Mouse (Mus musculus) liver, embryonic 12.5 days (tissue): ENCODE results near the gene Rpusd2. TPM values are rescaled to one million over a fixed set of nuclear protein-coding genes. Genes with fewer than 3 reads are reported as not detected.

Source experiments
- ATAC-seq: fragments of 200-750 bp; cut with Nextera tagmentation; 2 replicates; pipeline ENCODE4 v1.8.0; 2017; ENCODE audit warnings: moderate number of reproducible peaks, mild to moderate bottlenecking, moderate library complexity
- H3K27ac ChIP-seq: fragments of 300-500 bp; sonication (generic); 2 replicates; pipeline ENCODE4 v1.5.1; 2016; ENCODE audit warnings: mild to moderate bottlenecking
- H3K27me3 ChIP-seq: fragments of 300-500 bp; sonication (generic); replicated peaks from 2 replicates; pipeline ENCODE4 v1.6.1; 2016; ENCODE audit warnings: mild to moderate bottlenecking, moderate library complexity
- H3K36me3 ChIP-seq: fragments of 300-500 bp; sonication (generic); 2 replicates; pipeline ENCODE4 v1.6.1; 2016; ENCODE audit warnings: mild to moderate bottlenecking, moderate library complexity
- H3K4me1 ChIP-seq: fragments of 300-500 bp; sonication (generic); 2 replicates; pipeline ENCODE4 v1.6.1; 2016
- H3K4me2 ChIP-seq: fragments of 300-500 bp; sonication (generic); 2 replicates; pipeline ENCODE4 v1.6.1; 2016; ENCODE audit warnings: mild to moderate bottlenecking, moderate library complexity
- H3K4me3 ChIP-seq: fragments of 300-500 bp; sonication (generic); 2 replicates; pipeline ENCODE4 v1.5.1; 2016; ENCODE audit warnings: mild to moderate bottlenecking, moderate library complexity
- H3K9ac ChIP-seq: fragments of 300-500 bp; sonication (generic); 2 replicates; pipeline ENCODE4 v1.6.1; 2016; ENCODE audit warnings: mild to moderate bottlenecking, moderate library complexity
- H3K9me3 ChIP-seq: fragments of 300-500 bp; sonication (generic); replicated peaks from 2 replicates; pipeline ENCODE4 v1.6.1; 2016; ENCODE audit warnings: mild to moderate bottlenecking, moderate library complexity
- WGBS: fragments of 180-500 bp; shearing (Covaris S2); methylation state at CpG from one replicate; pipeline ENCODE4 v1.1.7; 2016; ENCODE audit not compliant: insufficient replicate concordance; 5-methylcytosine and 5-hydroxymethylcytosine counted together
- polyA plus RNA-seq: library from polyadenylated mRNA; unstranded; fragments of >200 nt; fragmentation: Nextera tagmentation; extraction: Ambion mirVana; gene quantifications from 2 replicates; pipeline ENCODE4 v1.2.1, GENCODE M21; 2016

Gene Rpusd2
- polyA plus RNA-seq, 1 experiment from 2014 or later = 6.5 TPM

- Histone ChIP-seq H3K4me2 (no peak overlapping the region), H3K36me3 (peaks cover 53% of the 10 kb centered on the region), H3K9me3 (no peaks in the 10 kb centered on the region), H3K4me3 (no peak overlapping the region), H3K27me3 (no peaks in the 10 kb centered on the region), H3K27ac (no peak overlapping the region), H3K9ac (no peak overlapping the region), H3K4me1 (peaks cover 19% of the 10 kb centered on the region)
- 41% methylated on average over 4 of the region's 4 CpGs for WGBS
- no peak for ATAC-seq
These were observed 6.3 kb downstream of the Rpusd2 start for GRCm38 (mm10) chr2:119040882-119041281.

- 74% methylated on average over 2 of the region's 2 CpGs for WGBS
- H3K9me3 ChIP-seq = no peaks in the 10 kb centered on the region
These were observed 10.6 kb downstream of the Rpusd2 start for GRCm38 (mm10) chr2:119045163-119045562.

GRCm38 (mm10) chr2:119046649-119047611 is 12.3 kb downstream of the Rpusd2 start, which contains the start of gene Knl1:
Knl1 (plus strand) TSS chr2:119047119.
- peak within 1 kb of the TSS; percentile 73 for H3K4me2 ChIP-seq
- H3K36me3 ChIP-seq = peaks cover 14% of the 10 kb centered on the region
- peak within 1 kb of the TSS; percentile 92 for H3K4me3 ChIP-seq
- WGBS = under 1% methylated on average over 77 of the region's 77 CpGs
- peak within 1 kb of the TSS; percentile 94 for H3K27ac ChIP-seq
- peak; percentile 95 for ATAC-seq
- H3K9me3 ChIP-seq = no peaks in the 10 kb centered on the region
- peaks cover 41% of the 10 kb centered on the region for H3K4me1 ChIP-seq
- H3K27me3 ChIP-seq = no peaks in the 10 kb centered on the region
- H3K9ac ChIP-seq = peak within 1 kb of the TSS; percentile 89

More at GRCm38 (mm10) chr2:119045163-119045562, 10.6 kb downstream of the Rpusd2 start:
- H3K36me3 ChIP-seq = peaks cover 18% of the 10 kb centered on the region
- H3K4me1 ChIP-seq = peaks cover 29% of the 10 kb centered on the region
- no peaks in the 10 kb centered on the region for H3K27me3 ChIP-seq
- no peak overlapping the region for H3K4me2 ChIP-seq
- no peak overlapping the region for H3K27ac ChIP-seq
- ATAC-seq = no peak
- H3K9ac ChIP-seq = no peak overlapping the region
- H3K4me3 ChIP-seq = no peak overlapping the region

- H3K9ac ChIP-seq = peak overlapping the region; percentile 89
- H3K36me3 ChIP-seq = peaks cover 14% of the 10 kb centered on the region
- H3K27me3 ChIP-seq = no peaks in the 10 kb centered on the region
- WGBS = 7% methylated on average over 4 of the region's 4 CpGs
- H3K4me1 ChIP-seq = peaks cover 44% of the 10 kb centered on the region
- H3K4me3 ChIP-seq = peak overlapping the region; percentile 92
- H3K4me2 ChIP-seq = peak overlapping the region; percentile 73
- H3K27ac ChIP-seq = peak overlapping the region; percentile 94
- no peaks in the 10 kb centered on the region for H3K9me3 ChIP-seq
- no peak for ATAC-seq
These were observed 13.3 kb downstream of the Rpusd2 start for GRCm38 (mm10) chr2:119047849-119048248.

- Histone ChIP-seq H3K4me2 (peak overlapping the region; percentile 10; the same call in 1 of the 2 replicates), H3K27me3 (no peaks in the 10 kb centered on the region), H3K36me3 (peaks cover 26% of the 10 kb centered on the region), H3K4me3 (no peak overlapping the region), H3K27ac (no peak overlapping the region), H3K4me1 (peaks cover 49% of the 10 kb centered on the region), H3K9me3 (no peaks in the 10 kb centered on the region), H3K9ac (no peak overlapping the region)
- WGBS = 66% methylated on average over 4 of the region's 4 CpGs
- no peak for ATAC-seq
These were observed 15.6 kb downstream of the Rpusd2 start for GRCm38 (mm10) chr2:119050132-119050650.

GRCm38 (mm10) chr2:119060139-119060538 is 25.5 kb downstream of the Rpusd2 start:
- 38% methylated on average over 2 of the region's 2 CpGs for WGBS
- Histone ChIP-seq H3K9ac (no peak overlapping the region), H3K4me1 (peaks cover 11% of the 10 kb centered on the region), H3K27ac (no peak overlapping the region), H3K27me3 (no peaks in the 10 kb centered on the region), H3K4me3 (no peak overlapping the region), H3K36me3 (peaks cover 64% of the 10 kb centered on the region), H3K4me2 (no peak overlapping the region), H3K9me3 (no peaks in the 10 kb centered on the region)
- ATAC-seq = peak; percentile 73

GRCm38 (mm10) chr2:119072397-119072796 is 37.8 kb downstream of the Rpusd2 start:
- Histone ChIP-seq H3K4me1 (no peaks in the 10 kb centered on the region), H3K4me2 (no peak overlapping the region), H3K4me3 (no peak overlapping the region), H3K9ac (no peak overlapping the region), H3K36me3 (peaks cover 95% of the 10 kb centered on the region), H3K27me3 (no peaks in the 10 kb centered on the region), H3K9me3 (no peaks in the 10 kb centered on the region), H3K27ac (no peak overlapping the region)
- ATAC-seq = no peak
- 86% methylated on average over 4 of the region's 4 CpGs for WGBS

GRCm38 (mm10) chr2:119086156-119086555 is 51.6 kb downstream of the Rpusd2 start:
- Histone ChIP-seq H3K9me3 (no peaks in the 10 kb centered on the region), H3K27me3 (no peaks in the 10 kb centered on the region), H3K9ac (no peak overlapping the region), H3K4me1 (no peaks in the 10 kb centered on the region), H3K4me2 (no peak overlapping the region), H3K4me3 (no peak overlapping the region), H3K27ac (no peak overlapping the region), H3K36me3 (peaks cover 87% of the 10 kb centered on the region)
- ATAC-seq = no peak
- 86% methylated on average over 2 of the region's 2 CpGs for WGBS

Other genes with a start within 250 kb of the Rpusd2 start
- gene Knstrn, start 220.8 kb upstream of the Rpusd2 start, polyA plus RNA-seq = 92.8 and 95.2 TPM in 2 replicates
- 27.9 and 30.8 TPM in 2 replicates for gene Ivd, start 172.8 kb upstream of the Rpusd2 start, polyA plus RNA-seq
- gene Bahd1, start 134.4 kb upstream of the Rpusd2 start, polyA plus RNA-seq = 5.1 and 5.6 TPM in 2 replicates
- 8.8 and 9.5 TPM in 2 replicates for gene Chst14, start 108.3 kb upstream of the Rpusd2 start, polyA plus RNA-seq
- 17.5 and 19.2 TPM in 2 replicates for gene Ccdc32, start 5.4 kb upstream of the Rpusd2 start, polyA plus RNA-seq
- 72.9 and 78.2 TPM in 2 replicates for gene Knl1, start 12.3 kb downstream of the Rpusd2 start, polyA plus RNA-seq
- 49.9 and 52.3 TPM in 2 replicates for gene Rad51, start 78.0 kb downstream of the Rpusd2 start, polyA plus RNA-seq
- gene Rmdn3, start 122.2 kb downstream of the Rpusd2 start, polyA plus RNA-seq = 62.2 and 64.1 TPM in 2 replicates
- gene Gchfr, start 133.0 kb downstream of the Rpusd2 start, polyA plus RNA-seq = 28.5 and 31.8 TPM in 2 replicates
- 0.26 and 0.35 TPM in 2 replicates for gene Gm14137, start 139.7 kb downstream of the Rpusd2 start, polyA plus RNA-seq
- 27.7 and 29.9 TPM in 2 replicates for gene Zfyve19, start 173.8 kb downstream of the Rpusd2 start, polyA plus RNA-seq
- gene Dnajc17, start 174.0 kb downstream of the Rpusd2 start, polyA plus RNA-seq = 11.6 and 13.2 TPM in 2 replicates
- not detected in 2 replicates for gene Ppp1r14d, start 195.1 kb downstream of the Rpusd2 start, polyA plus RNA-seq
- 0.44 and 0.77 TPM in 2 replicates for gene Spint1, start 202.6 kb downstream of the Rpusd2 start, polyA plus RNA-seq
- 0.07 TPM in 1 of 2 replicates, not detected in the other for gene Rhov, start 236.5 kb downstream of the Rpusd2 start, polyA plus RNA-seq